Comparison of ENCODE assay signal across 16 mouse cellular contexts in genomic region chr10:123395429-123395828, GRCm38 (mm10).
"Had no signal": no experiment of that assay in that cellular context is flagged by ENCODE, and none has a peak within 500 bp of the region (broad histone marks: within the 10 kb centered on the region; RNA-seq: fewer than 3 reads in every experiment).

No protein-coding gene starts in this region.

- H3K4me3 ChIP-seq: limb, embryonic 12.5 days; limb, embryonic 15.5 days; midbrain, embryonic 12.5 days; midbrain, embryonic 15.5 days; neural tube, embryonic 12.5 days; neural tube, embryonic 15.5 days had no signal

- H3K27ac ChIP-seq: kidney, postnatal 0 days; limb, embryonic 12.5 days; limb, embryonic 15.5 days; liver, embryonic 14.5 days; macrophage; midbrain, embryonic 12.5 days; midbrain, embryonic 15.5 days; neural tube, embryonic 12.5 days; neural tube, embryonic 15.5 days; stomach, postnatal 0 days had no signal

- DNase-seq: kidney, adult 2 months; kidney, postnatal 25 days; left cerebral cortex, postnatal 4 days; liver, postnatal 0 days; lung, embryonic 14.5 days; thymus, postnatal 25 days had no signal
